Mouse (Mus musculus): ENCODE measurements around the gene Pidd1. TPM values are rescaled to one million over a fixed set of nuclear protein-coding genes. Genes with fewer than 3 reads are reported as not detected.

Gene Pidd1
- total RNA-seq (2021): 1 to 10 TPM; 1.1 to 1.4 TPM
- long read RNA-seq, experiment 1: 0 reads
- long read RNA-seq, experiment 2: 0 reads

DNA sequence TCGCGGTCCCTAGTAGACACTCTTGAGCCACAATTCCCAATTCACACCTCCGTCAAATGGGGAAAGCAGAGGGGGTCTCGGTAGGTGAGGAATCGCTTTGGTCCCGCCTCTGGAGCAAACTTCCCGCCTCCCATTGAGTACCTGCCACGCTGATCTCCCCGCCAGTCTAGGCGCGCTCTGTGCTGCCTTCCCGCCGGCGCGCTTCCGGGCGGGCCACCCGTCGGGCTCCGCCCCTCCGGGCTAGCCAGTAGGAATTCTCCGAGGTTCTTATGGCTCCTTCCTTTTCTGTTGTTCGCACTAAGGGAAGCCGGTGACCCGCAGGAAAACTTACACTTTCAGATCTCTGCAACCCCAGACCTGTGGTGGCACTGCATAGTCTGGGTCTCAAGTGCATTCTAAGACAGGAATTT, at the start of gene Pidd1:
Gene Pidd1, minus strand, starts transcription at position 198 of the 410 bp plus-strand sequence.
- DNase-seq (ENCODE audit: low spot score in 2 of 2): peak in 1 of 2 experiments; percentile 42

- DNase-seq (ENCODE audit: low spot score in 2 of 2): no peak
Measured at GRCm38 (mm10) chr7:141492738-141493137, 48.9 kb upstream of the Pidd1 start.

DNA sequence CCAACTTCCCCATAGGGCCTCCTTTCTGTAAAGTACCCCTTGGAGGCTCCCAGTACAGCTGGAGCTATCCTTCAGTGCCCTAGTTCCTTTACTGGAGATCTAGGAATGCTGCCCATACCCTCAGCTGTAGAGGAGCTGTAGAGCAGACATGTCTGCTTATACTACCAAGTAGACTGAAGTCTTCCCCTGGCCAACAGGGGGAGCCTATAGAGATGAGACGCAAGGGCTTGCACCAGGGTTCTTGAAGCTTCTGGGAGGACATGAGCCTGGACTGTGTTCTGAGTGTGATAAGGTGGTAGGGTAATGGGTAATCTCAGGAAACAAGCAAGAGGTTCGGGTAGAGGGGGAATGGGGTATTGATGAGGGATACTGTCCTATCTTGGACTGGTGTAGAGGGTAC, 47.3 kb upstream of the Pidd1 start:
- DNase-seq (ENCODE audit: low spot score in 2 of 2): no peak

- no peak for DNase-seq (ENCODE audit: low spot score in 2 of 2)
Measured at GRCm38 (mm10) chr7:141487141-141487540, 43.3 kb upstream of the Pidd1 start.

DNA sequence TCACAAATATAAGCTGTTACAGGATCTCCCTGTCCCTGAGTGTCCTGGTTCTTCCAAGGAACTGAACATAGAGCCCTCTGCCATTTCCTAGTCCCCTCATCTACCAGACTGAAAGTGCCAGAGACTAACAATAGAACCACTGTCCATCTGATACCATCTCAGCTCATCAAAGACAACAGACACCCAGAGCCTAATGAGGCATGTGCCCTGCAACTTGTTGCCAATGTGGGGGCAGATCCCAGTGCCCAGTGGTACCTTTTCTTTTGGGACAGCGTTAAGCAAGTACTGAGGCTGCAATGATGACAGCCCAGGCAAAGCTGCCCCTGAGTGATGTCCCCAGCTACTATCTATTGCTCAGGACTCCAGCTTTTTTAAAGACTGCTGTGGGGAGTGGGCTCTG, 42.4 kb upstream of the Pidd1 start:
- no peak for DNase-seq (ENCODE audit: low spot score in 2 of 2)

DNA sequence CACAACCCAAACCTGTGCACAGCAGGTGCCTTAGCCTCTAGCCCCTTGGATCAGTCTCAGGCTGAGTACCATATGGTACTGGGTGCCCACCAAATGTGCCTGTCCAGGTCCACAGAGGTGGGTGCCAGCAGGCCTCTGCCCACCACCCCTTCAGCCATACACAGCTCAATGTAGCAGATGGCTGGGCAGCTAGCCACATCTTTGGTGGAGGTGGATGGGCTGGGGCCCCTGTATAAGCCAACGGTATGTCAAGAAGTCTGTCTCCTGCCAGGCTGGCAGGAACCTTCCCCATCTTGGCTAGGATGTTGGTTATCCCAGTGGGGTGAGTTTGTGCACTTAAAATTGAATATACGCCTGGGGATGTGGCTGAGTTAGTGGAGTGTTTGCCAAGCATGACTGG, 41.8 kb upstream of the Pidd1 start:
- no peak for DNase-seq (ENCODE audit: low spot score in 2 of 2)

DNA sequence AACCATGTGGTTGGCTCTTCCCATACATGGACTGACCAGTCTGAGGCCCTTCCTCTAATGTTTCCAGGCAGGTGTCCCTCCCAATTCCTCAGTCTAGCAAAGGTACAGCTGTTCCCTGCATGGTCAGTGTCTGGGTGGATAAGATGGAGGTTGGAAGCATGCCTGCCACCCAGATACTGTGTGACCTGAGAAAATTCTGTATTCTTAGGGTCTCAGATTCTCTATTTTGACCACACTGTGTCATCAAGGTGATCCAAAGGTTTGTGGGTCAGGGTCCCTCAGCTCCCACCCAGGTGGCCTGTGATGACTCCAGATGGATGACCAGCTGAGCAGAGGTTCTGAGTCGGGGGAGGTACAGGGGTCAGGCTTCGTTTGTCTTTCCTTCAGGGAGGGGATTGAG, 41.4 kb upstream of the Pidd1 start:
- no peak for DNase-seq (ENCODE audit: low spot score in 2 of 2)

DNA sequence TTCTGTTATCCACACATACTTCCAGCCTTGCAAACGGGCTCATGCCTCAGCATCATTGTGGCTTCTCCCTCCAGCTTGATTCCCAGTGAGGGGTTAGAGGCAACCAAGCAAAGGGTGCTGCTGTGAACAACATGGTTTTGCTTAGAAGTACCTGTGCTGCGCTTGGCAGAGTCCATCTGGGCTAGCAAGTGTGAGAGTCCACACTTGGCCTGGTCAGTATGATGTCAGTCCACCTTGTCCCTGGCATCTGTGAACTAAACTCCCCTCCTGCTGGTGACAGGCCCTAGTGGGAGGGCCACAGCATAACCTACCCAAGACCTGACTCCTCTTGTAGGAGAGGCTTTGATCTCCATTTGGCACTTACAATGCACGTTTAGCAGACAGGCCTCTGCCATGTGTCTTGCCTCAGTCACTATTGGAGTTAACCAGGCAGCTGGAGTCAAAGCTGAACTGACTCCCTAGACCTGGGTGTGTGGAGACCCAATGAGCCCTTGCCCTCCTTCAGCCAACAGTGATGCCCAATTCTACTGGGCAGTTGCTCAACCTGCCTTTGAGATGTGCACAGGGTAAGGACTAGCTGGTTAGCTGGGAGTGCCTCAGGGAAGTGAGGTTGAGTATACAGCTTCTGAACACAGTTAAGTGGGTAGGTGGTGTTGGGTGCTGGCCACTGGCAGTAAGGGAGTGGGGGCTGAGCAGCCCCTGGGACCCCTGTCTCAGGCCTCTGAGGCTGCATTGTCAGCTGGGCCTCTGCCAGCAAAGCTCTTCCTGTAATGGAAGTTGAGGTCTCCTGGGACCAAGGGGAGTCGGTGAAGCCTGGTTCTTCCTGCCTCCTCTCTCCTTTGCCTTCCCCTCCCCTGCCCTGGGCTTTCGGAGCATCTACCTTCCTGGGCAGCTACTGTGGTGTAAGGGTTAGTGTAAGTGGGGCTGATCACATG, 40.6 kb upstream of the Pidd1 start:
- no peak for DNase-seq (ENCODE audit: low spot score in 2 of 2)

GRCm38 (mm10) chr7:141483114-141483653, 39.4 kb upstream of the Pidd1 start:
- DNase-seq (ENCODE audit: low spot score in 2 of 2): no peak

- no peak for DNase-seq (ENCODE audit: low spot score in 2 of 2)
Measured at GRCm38 (mm10) chr7:141482531-141483024, 38.8 kb upstream of the Pidd1 start.

DNA sequence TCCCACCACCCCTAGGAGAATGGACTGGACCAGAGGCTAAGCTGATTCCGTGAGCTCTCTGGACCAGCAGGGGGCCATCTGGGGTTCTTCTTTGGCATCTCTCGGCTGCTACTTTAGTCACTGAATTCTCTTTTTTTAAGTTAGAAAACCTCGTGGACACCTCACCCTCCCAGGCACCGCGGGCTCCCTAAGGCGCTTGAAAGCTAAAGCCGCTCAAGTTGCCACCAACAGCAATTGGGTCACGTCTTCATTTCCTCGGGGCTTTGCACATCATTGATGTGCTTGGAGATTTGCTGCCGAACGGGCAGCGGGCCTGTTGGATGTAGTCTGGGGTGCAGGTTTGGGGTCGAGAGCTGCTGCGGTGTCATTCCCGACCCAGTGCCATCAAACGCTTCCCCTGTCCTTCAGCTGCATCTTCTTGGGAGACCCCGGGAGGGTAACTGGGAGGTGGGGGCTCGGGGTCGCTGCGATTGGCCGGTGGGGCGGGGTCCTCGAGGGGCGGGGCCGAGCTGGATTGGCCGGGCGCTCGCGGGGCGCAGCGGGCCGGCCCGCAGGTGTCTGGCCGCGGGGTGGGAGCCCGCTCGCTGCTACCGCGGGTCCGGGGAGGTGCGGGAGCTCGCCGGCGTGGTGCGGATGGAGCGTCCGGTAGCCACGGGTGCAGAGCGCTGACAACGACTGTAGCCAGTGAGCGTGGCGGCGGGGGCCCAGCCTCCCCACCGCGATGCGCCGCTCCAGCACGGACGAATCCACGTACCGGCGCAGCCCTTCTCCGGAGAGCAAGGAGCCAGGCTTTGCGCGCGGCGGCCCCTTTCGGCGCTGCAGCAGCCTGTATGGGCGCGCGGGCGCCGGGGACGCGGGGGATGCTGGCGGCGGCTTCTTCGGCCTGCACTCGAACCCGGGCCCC, 37.9 kb upstream of the Pidd1 start:
- DNase-seq (ENCODE audit: low spot score in 2 of 2): peak; percentile 50 to 60

DNA sequence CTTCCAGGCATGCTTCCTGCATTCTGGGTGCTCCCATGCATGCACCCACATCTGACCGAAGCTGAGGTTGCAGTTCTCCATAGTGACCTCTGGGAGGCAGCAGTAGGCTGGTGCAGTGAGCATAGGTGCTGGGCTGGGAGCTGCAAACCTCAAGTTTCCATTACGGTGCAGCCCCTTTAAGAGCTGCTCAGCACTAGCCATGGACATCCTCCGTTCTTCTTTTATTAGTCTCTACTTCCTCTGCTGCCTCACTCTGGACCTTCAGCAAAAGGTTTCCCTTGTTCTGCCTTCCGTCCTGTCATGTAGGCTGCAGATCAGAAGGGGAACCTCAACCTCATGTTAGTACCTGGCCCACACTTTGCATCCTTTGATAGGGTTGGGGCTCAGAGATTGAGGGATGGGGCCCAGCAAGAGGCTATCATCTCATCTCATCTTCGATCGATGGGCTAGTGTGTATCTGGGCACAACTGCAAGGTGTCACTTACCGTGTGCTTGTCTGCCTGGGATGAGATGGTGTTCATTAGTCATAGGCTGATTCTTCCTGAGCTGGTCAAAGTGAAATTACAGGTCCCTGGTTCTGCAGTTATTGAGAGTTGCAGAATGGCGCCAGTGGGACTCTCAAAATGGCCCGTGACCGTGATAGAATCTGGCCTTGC, 37.1 kb upstream of the Pidd1 start:
- peak; percentile 62 to 77 for DNase-seq (ENCODE audit: low spot score in 2 of 2)

DNA sequence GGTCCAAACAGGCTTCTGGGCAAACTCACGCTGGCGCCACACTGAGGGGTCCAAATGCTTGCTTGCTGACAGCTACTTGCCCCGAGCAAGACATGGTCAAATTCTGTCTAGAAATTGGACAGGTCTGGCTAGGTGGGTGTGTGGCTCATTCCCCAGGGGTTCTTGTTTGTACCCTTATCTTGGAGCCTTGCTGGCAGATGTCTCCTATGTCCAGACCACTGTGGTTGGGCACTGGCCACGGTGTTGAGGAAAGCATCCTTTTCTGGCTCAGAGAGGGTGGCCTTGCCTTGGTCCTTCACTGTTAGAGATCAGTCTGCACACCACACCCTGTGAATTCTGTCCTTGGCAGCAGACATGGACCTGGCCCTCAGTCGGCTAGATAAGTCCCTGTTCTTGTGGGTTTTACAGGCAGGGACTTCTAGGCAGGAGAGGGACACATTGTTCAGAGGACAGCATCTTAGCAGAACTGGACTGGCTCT, 34.5 kb upstream of the Pidd1 start:
- no peak for DNase-seq (ENCODE audit: low spot score in 2 of 2)

- DNase-seq (ENCODE audit: low spot score in 2 of 2): no peak
Measured at GRCm38 (mm10) chr7:141477578-141478269, 33.9 kb upstream of the Pidd1 start.

DNA sequence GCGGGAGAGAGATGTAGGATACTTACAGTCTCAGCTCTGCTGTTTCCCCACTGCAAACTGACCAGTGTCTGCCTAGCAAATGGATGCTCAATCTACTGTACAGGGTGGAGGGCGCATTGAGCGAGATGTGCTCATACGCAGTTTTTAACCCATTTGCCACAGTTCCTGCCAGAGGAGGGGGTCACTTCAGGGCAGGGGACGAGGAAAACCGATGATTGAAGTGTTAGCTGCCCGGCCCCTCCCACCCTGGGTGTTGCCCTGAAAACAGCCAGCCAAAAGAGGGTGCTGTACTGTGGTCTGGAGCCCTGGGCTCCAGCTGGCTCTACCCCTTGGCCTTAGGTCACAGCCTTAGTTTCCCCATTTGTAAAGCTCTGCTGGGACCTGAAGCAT, 33.2 kb upstream of the Pidd1 start:
- DNase-seq (ENCODE audit: low spot score in 2 of 2): no peak

DNA sequence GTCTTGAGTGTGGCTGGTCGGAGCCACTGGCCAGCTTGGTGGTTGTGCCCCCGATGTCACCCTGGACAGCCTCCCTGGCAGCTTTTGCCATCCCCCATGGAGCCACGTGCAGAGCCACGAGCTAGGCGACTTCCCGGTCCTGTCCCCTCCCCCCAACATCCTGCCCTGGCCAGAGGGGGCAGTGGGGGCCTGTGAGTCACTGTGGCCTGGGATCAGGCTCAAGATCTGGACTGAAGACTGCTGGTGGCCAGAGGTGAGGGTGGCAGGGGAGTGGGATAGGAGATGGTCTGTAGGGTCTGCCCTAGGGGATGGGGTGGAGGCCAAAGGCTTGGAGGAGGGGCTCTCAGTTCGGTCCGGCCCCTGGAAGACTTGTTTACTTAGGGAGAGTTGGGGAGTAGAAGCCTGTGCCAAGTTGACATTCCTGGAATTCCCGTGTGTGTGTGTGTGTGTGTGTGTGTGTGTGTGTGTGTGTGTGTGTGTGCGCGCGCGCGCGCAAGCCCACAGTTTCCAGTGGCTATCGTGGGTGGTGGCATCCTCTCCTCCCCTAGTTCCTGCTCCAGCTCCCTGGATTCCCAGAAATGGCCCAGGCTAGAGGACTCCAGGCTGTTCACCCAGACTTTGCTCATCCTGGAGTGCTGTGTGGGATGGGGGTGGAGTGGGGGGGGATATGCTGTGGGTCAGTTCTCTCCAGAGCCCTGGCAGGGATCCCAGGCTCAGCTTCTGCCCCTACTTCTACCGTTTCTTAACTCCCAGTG, 32.6 kb upstream of the Pidd1 start:
- peak; percentile 35 to 54 for DNase-seq (ENCODE audit: low spot score in 2 of 2)

DNA sequence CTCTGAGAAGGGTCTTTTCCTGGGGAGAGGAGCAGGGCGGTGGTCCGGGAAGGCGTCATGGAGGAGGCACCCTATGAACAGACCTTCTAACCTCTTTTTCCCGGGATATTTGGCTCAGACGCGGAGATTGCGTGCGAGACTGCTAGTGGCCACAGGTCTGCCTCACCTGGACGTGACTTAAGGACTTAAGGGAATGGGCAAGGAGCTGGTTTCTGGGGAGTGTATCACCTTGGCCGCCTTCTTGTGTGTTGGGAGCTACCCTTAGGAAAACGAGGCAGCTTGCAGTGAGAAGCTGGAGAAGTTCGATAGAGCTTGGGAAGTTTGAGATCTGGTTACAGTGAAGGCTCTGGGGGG, 32.0 kb upstream of the Pidd1 start:
- DNase-seq (ENCODE audit: low spot score in 2 of 2): no peak

DNA sequence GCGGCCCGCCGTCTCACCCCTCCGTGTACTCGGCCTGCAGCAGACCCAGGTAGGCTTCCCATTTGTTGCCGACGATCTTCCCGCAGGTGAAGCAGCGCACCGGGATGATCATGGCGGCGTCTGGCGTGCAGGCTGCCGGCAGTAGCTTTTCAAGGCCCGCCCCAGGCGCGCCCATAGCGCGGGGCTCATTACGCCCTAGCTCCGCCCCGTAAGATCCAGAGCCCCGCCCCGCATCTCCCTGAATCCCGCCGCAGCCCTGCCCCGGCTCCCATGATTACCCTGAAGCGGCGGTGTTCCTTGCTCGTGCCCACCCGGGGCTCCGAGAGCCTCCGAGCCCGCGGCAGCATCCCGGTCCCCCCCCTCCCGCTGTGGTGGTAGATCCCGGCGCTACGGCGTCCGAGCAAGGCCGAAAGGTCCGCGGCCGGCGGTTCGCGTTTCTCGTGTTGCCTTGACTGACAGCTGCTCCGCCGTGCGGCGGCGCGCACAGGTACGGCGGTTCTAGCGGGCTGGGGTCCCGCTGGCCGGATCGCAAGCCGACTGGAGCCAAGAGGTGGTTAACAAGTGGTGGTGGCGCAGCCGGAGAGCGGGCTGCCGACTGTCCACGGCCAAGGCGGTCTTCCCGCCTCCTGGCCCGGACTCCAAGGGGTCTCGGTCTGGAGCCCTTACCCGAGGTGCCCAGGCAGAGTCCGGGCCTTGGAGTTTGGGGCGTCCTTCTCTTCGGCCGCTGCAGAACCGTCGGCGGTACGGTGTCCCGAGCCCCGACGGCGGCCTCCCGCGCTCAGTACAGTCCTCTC, 31.4 kb upstream of the Pidd1 start, which contains the start of the genes Polr2l and Tspan4:
Gene Polr2l, minus strand, starts transcription at position 122 of the 794 bp plus-strand sequence.
Gene Tspan4, plus strand, starts transcription at position 230 of the 794 bp plus-strand sequence.
- DNase-seq (ENCODE audit: low spot score in 2 of 2): peak; percentile 79 to 81

All from left cerebral cortex, adult 18-20 months (tissue).